Mouse (Mus musculus): ENCODE measurements around the gene Pbx2. TPM values are rescaled to one million over a fixed set of nuclear protein-coding genes. Genes with fewer than 3 reads are reported as not detected.

The Pbx2 gene
- 61.0 TPM for total RNA-seq (2023)

DNA sequence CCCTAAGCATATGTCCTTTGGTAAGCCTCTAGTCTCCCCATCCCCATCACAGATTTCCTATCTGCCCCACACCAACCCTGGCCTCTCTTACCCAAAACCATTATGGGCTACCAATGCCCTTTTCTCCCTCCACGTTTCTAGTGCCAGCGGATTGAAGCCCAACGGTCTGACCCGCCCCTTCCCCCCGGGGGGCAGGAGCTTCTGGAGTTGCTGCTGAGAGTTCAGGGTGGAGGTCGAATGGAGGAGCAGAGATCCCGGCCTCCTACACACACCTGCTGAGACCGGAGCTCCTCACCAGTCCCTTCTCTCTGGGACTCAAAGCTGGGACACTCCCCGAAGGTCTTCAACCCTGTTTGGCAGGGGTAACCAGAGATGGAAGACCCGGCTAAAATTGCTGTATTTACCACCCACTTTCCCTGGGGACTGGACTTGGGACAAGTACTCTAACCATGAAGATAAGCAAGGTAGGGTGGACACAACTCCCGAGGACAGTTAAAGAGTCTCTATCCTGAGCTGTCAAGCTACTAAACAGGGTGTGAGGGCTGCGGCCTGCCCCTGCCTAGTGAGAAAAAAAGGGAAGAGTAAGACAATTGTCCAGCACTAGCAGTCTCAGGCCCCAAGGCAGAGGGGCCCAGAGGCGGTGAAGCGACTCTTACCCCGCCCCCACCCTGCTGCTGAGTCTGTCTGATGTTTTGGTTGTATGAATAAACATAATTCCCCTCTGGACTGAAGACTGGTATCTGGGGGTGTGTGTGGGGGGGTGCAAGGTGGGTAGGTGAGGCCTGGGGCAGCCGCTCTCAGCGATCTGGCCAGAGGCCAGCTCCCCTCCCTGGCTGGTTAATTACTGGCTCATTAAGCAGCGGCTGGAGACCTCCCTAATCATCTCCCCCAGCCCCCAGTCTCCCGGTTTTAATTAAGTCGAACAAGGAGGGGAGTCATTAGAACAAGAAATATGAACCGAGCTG, at the start of gene Pbx2:
TSS of gene Pbx2 (plus strand) at position 238 of the 965 bp plus-strand sequence.

DNA sequence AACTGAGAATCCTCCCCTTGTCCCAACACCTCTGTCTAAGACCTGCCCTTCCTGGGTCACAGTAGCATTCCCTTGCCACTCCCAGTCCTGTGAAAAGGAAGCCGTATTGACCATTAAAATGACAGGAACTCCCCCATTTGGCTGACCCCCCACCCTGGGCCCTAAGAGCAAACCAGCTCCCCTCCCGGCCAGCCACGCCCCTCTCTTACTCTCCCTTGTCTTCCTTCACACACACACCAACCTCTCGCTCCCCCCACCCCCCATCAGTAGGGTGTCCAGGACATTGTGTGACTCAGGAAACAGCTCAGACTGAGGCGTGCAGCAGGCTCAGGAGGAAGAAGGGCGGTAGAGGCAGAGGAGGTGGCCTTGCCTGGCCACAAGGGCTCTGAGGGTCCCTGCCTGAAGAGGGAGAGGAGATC, 27.1 kb upstream of the Pbx2 start, which contains the start of gene Notch4:
TSS of gene Notch4 (plus strand) at position 266 of the 419 bp plus-strand sequence.

DNA sequence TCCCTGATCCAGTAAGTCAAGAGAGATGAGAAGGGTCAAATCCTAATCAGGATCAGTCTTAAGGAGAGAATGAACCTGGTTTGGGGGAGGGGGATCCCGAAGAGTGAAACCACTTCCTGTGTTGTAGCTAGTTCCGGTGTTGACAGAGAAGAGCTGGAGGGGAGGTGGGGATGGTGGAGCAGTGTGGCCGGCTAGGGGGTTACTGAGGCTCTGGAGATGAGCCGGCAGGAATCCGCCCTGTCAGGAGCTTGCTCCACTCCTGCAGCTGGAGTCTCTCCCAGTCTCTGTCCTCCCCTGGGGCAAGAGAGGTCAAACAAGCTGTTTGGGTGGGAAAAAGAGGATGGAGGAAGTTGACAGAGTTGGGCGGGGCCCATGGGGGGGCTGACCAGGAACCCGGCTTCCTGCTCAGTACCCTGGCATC, 1.4 kb upstream of the Pbx2 start, which contains the start of gene Gpsm3:
TSS of gene Gpsm3 (plus strand) at position 126 of the 421 bp plus-strand sequence.

GRCm38 (mm10) chr17:34597566-34598095, 6.6 kb downstream of the Pbx2 start, which contains the start of gene Ager:
TSS of gene Ager (plus strand) at chr17:34597862.

GRCm38 (mm10) chr17:34603375-34604060, 12.5 kb downstream of the Pbx2 start, which contains the start of gene Rnf5:
TSS of gene Rnf5 (minus strand) at chr17:34603690.

GRCm38 (mm10) chr17:34604061-34604508, 13.0 kb downstream of the Pbx2 start, which contains the start of gene Agpat1:
TSS of gene Agpat1 (plus strand) at chr17:34604262.

GRCm38 (mm10) chr17:34615871-34616270, 24.8 kb downstream of the Pbx2 start, which contains the start of gene Egfl8:
TSS of gene Egfl8 (minus strand) at chr17:34615971.

DNA sequence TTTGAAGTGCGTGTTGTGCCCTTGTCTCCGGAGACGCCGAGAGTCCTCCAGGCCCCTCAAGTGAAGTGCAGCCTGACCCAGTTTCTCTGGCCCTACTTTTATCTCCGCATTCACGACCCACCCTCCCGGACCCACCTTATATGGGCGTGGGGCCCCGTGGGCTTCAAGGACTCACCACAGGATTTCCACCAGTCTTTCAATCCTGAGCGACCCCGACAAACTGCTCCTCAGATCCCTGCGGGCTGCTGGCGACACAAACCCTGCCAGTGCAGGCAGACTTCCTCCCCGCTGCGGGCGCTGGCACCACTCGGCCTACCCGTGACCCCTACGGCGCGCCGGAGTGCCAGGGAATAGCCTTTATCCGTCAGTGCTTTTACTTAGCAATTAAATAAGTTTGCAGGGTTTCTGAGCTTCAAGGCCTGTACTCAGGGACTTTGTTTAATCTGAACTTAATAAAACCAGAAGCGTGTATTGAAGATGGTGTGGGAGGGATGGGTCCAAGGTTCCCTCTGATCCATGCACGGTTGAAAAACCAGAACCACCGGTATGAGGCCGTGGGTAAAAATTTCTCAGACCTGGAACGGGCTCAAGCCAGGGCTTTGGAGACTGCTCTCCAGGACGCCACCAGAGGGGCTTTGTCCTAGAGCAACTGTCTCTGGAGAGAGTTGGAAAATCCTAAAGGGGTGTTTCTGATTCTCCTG, 37.0 kb downstream of the Pbx2 start, which contains the start of gene Ppt2:
TSS of gene Ppt2 (minus strand) at position 568 of the 701 bp plus-strand sequence.

GRCm38 (mm10) chr17:34629221-34629751, 38.2 kb downstream of the Pbx2 start, which contains the start of gene Prrt1:
TSS of gene Prrt1 (plus strand) at chr17:34629533.

GRCm38 (mm10) chr17:34644608-34645007, 53.5 kb downstream of the Pbx2 start, which contains the start of gene Fkbpl:
TSS of gene Fkbpl (plus strand) at chr17:34644764.

Other genes starting within 250 kb of the Pbx2 start
- gene Btnl2, start 236.4 kb upstream of the Pbx2 start, total RNA-seq (2023) = not detected
- not detected for gene Btnl1, start 214.1 kb upstream of the Pbx2 start, total RNA-seq (2023)
- 1.2 TPM for gene BC051142, start 192.4 kb upstream of the Pbx2 start, total RNA-seq (2023)
- not detected for gene Btnl4, start 113.9 kb upstream of the Pbx2 start, total RNA-seq (2023)
- not detected for gene Btnl6, start 73.9 kb upstream of the Pbx2 start, total RNA-seq (2023)
- gene Notch4, start 27.0 kb upstream of the Pbx2 start, total RNA-seq (2023) = 1.6 TPM
- gene Gpsm3, start 1.5 kb upstream of the Pbx2 start, total RNA-seq (2023) = 251 TPM
- gene Ager, start 6.6 kb downstream of the Pbx2 start, total RNA-seq (2023) = 9.5 TPM
- gene Rnf5, start 12.4 kb downstream of the Pbx2 start, total RNA-seq (2023) = 32.8 TPM
- gene Agpat1, start 13.0 kb downstream of the Pbx2 start, total RNA-seq (2023) = 49.9 TPM
- gene Egfl8, start 24.7 kb downstream of the Pbx2 start, total RNA-seq (2023) = 4.7 TPM
- 26.0 TPM for gene Ppt2, start 37.2 kb downstream of the Pbx2 start, total RNA-seq (2023)
- 7.4 TPM for gene Prrt1, start 38.3 kb downstream of the Pbx2 start, total RNA-seq (2023)
- 3.3 TPM for gene Fkbpl, start 53.5 kb downstream of the Pbx2 start, total RNA-seq (2023)
- gene Atf6b, start 55.9 kb downstream of the Pbx2 start, total RNA-seq (2023) = 50.7 TPM
- 0.98 TPM for gene Tnxb, start 79.3 kb downstream of the Pbx2 start, total RNA-seq (2023)
- 4.4 TPM for gene C4b, start 152.6 kb downstream of the Pbx2 start, total RNA-seq (2023)
- 0.33 TPM for gene Cyp21a1, start 213.3 kb downstream of the Pbx2 start, total RNA-seq (2023)
- 51.0 TPM for gene Stk19, start 245.7 kb downstream of the Pbx2 start, total RNA-seq (2023)
- 96.6 TPM for gene Dxo, start 245.8 kb downstream of the Pbx2 start, total RNA-seq (2023)